Mouse (Mus musculus) liver, adult 10 weeks (tissue): ENCODE measurements around the gene Pwp1. TPM values are rescaled to one million over a fixed set of nuclear protein-coding genes. Genes with fewer than 3 reads are reported as not detected.

ENCODE experiments used
- polyA plus RNA-seq: library from polyadenylated mRNA; stranded (reverse); fragments of 350-450 nt; fragmentation: Illumina TruSeq; extraction: RNeasy Lipid Tissue Mini Kit (QIAGEN cat#74804); gene quantifications from one replicate; pipeline ENCODE4 v1.2.3, GENCODE M21; 2014; ENCODE audit warnings: low read depth, low replicate concordance

The Pwp1 gene
- polyA plus RNA-seq, result 13.3 TPM

DNA sequence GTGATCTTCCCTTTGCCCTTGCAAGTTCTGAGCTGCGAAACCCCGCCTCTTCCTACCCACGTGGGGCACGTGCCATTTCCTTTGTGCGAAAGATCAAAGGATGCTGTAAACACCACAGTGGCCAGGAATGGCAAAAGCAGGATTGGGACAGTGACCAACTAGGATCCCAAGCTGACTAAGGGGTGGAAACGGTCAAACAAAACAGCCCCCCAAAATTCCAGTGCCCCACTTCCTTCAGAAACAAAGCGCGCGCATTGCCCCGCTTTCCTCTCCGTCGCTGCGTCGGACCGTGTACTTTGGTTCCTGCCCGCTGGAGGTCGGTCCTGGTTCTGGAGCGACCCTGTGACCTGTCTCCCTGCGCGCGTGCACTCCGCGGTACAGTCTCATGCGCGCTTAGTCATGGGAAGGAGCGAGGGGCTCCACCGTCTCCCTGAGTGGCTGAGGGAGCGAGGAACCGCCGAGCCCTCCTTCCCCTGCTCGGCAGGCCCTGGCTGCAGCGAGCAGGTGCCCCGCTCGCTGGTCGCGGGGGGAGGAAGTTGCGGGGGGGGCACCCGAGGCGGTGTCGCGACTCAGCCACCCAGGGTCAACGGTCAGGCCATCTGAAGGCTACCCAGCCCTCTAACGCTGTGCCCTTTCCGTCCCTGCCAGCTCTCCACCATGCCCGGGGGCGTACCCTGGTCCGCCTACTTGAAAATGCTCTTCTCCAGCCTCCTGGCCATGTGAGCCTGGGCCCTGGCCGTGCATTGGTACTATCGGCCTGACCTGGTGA, at the start of gene Pwp1:
TSS of gene Pwp1 (plus strand) at position 410 of the 769 bp plus-strand sequence.

DNA sequence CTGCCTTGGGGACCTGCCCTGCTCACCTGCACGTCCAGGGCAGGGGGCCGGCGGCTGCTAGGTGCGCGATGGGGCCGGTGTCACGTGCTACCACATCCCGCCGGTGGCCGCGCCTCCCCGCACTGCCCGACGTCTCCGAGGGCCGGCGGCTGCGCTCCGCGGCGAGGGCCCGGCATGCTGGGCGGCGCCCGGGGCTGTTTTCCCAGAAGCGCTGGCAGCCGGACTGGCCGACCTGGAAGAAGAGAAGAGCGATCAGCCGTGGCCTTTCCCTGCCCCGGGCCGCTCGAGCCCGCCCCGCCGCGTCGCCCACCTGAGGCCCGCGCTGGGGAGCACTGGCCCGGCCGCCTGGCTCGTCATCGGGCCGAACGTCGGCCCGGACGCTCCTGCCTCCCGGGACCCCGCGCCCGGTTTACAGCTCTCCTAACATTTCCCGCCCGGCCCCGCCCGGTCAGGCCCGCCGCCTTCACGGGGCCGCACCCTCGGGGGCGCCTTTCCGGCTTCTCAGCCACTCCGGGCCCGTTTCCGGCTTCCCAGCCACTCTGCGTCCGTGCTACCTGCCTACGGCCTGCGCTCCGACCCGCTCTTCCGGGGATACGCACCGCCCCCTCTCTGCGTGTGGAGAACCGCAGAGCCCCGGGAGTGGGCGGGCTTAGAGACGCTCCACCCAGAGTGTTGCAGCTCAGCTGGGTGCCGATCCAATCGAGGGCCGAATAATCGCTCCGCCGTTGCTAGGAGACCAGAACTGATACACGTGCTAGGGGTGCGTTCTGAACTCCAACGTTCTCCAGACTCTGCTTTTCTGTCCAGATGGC, 87.4 kb downstream of the Pwp1 start, which contains the start of gene Prdm4:
TSS of gene Prdm4 (minus strand) at position 645 of the 812 bp plus-strand sequence.

DNA sequence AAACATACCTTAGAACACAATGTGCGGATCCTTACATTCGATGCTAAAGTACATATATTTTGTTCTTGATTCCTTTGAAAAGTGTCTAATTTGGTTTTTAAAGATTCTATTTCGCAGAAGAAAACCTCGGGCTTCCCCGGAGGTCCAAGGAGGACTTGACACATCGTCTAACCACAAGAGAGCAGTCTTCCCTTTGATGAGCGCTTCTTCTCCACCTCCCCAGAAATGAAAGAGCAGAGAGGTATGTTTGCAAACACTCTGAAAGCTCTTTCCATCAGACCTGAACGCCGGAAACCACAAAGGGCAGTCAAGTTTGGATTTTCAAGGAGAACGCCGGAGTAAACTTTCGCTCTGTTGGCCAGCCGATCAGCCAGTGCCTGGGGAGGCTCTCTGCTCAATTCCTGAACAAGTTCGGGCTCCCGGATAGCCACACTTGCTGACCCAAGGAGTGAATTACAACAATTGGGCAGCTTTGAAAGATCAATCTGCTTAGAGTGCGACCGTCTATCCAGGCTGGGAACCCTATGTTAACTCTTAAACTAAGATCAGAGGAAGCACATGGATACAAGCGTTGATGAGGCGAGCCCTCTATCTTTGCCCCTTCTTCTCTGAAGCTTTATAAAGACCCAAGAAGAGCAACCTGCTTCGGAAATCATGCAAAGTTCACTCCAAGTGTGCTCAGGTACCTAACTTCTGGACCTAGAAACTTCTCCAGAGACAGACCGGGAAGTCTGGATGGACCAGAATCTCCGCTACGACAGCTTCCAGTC, 98.6 kb downstream of the Pwp1 start, which contains the start of gene Ascl4:
TSS of gene Ascl4 (plus strand) at position 6 of the 770 bp plus-strand sequence.

Other genes with a start within 250 kb of the Pwp1 start
- gene Prdm4, start 87.6 kb downstream of the Pwp1 start, polyA plus RNA-seq, result 3.7 TPM
- not detected for gene Ascl4, start 98.2 kb downstream of the Pwp1 start, polyA plus RNA-seq
- gene Rtcb, start 128.3 kb downstream of the Pwp1 start, polyA plus RNA-seq, result 22.7 TPM
- gene Bpifc, start 182.4 kb downstream of the Pwp1 start, polyA plus RNA-seq, result not detected
- 11.7 TPM for gene Fbxo7, start 192.5 kb downstream of the Pwp1 start, polyA plus RNA-seq